Mouse (Mus musculus) heart, embryonic 16.5 days (tissue): Measurements from ENCODE around the gene Gm42791. TPM values are rescaled to one million over a fixed set of nuclear protein-coding genes. Genes with fewer than 3 reads are reported as not detected.

Experiments
- ATAC-seq: fragments of 200-750 bp; cut with Nextera tagmentation; replicated peaks from 2 replicates; pipeline ENCODE4 v1.8.0; 2017; ENCODE audit warnings: moderate number of reproducible peaks; ENCODE audit not compliant: insufficient read depth, low FRiP score; ENCODE audit errors: extremely low read depth
- H3K27ac ChIP-seq: fragments of 300-500 bp; sonication (generic); 2 replicates; pipeline ENCODE4 v1.5.1; 2014; ENCODE audit warnings: mild to moderate bottlenecking, low read length, control low read depth, moderate library complexity
- H3K27me3 ChIP-seq: fragments of 300-500 bp; sonication (generic); 2 replicates; pipeline ENCODE4 v1.6.1; 2014; ENCODE audit warnings: low read length, mixed read lengths; ENCODE audit not compliant: control insufficient read depth, insufficient read depth
- H3K36me3 ChIP-seq: fragments of 300-500 bp; sonication (generic); 2 replicates; pipeline ENCODE4 v1.6.1; 2014; ENCODE audit not compliant: control insufficient read depth, insufficient read depth
- H3K4me1 ChIP-seq: fragments of 300-500 bp; sonication (generic); 2 replicates; pipeline ENCODE4 v1.6.1; 2014; ENCODE audit warnings: low read length, mixed read lengths; ENCODE audit not compliant: control insufficient read depth, insufficient read depth
- H3K4me2 ChIP-seq: fragments of 300-500 bp; sonication (generic); 2 replicates; pipeline ENCODE4 v1.6.1; 2014; ENCODE audit warnings: low read depth, mild to moderate bottlenecking, control low read depth, low read length
- H3K4me3 ChIP-seq: fragments of 300-500 bp; sonication (generic); 2 replicates; pipeline ENCODE4 v1.5.1; 2014; ENCODE audit warnings: mild to moderate bottlenecking, control low read depth, low read length
- H3K9ac ChIP-seq: fragments of 300-500 bp; sonication (generic); 2 replicates; pipeline ENCODE4 v1.6.1; 2014; ENCODE audit warnings: low read length, control low read depth
- H3K9me3 ChIP-seq: fragments of 300-500 bp; sonication (generic); replicated peaks from 2 replicates; pipeline ENCODE4 v1.6.1; 2016; ENCODE audit warnings: low read length; ENCODE audit not compliant: control insufficient read depth
- WGBS: fragments of 180-500 bp; shearing (Covaris S2); extraction: QIAGEN DNeasy Blood & Tissue Kit; methylation state at CpG from one replicate; pipeline ENCODE4 v1.1.7; 2014; 5-methylcytosine and 5-hydroxymethylcytosine counted together
- polyA plus RNA-seq: library from polyadenylated mRNA; unstranded; fragments of >200 nt; fragmentation: Nextera tagmentation; extraction: Ambion mirVana; gene quantifications from 2 replicates; pipeline ENCODE4 v1.2.1, GENCODE M21; 2015

The Gm42791 gene
- polyA plus RNA-seq, 1 experiment from 2014 or later, result not detected

DNA sequence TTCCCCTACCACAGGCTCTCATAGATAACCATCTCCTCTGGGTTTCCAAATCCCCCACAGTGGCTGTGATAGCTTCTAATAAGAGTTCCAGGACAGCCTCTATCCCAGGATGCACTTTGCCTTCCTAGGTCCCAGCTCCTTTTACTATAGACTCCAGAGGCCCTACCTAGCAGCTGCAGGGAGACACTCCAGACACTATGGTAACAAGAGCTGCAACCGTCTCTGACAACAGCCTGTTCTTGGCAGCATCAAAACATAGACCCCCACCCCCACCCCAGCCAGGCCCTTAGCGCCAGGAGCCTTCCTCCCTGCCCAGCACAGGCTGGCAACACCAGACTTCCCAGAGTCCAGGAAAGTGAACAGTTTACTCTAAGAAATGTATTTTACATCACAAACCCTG lies 8.2 kb upstream of the Gm42791 start:
- Histone ChIP-seq H3K27me3 (no peaks in the 10 kb centered on the region), H3K36me3 (no peaks in the 10 kb centered on the region), H3K9ac (no peak overlapping the region), H3K4me3 (no peak overlapping the region), H3K4me1 (peaks cover 16% of the 10 kb centered on the region), H3K9me3 (0 out of 2 replicates have a peak, but pooled peaks cover 4% of the 10 kb centered on the region), H3K27ac (no peak overlapping the region), H3K4me2 (no peak overlapping the region)
- no peak for ATAC-seq
- WGBS, result 34% methylated on average over 2 of the region's 2 CpGs

DNA sequence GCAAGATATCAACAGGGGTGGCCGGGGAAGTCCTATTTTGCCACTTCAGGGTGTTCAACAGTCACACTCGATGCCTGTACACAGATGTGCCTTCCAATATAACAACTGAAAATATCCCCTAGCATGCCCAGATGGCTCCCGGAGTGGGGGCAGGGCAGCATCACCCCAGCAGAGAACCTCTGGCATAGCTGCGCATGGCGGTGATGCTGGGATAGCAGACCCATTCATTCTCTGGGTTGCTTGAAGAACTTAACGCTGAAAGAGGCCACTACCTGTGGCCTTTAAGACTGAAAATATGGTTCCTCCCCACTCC lies 7.8 kb upstream of the Gm42791 start:
- no peak for ATAC-seq
- peaks cover 14% of the 10 kb centered on the region for H3K4me1 ChIP-seq
- H3K36me3 ChIP-seq, result no peaks in the 10 kb centered on the region
- no peak overlapping the region for H3K27ac ChIP-seq
- no peak overlapping the region for H3K4me2 ChIP-seq
- H3K27me3 ChIP-seq, result no peaks in the 10 kb centered on the region
- WGBS, result 72% methylated on average over 6 of the region's 6 CpGs
- H3K4me3 ChIP-seq, result no peak overlapping the region
- H3K9me3 ChIP-seq, result 0 out of 2 replicates have a peak, but pooled peaks cover 4% of the 10 kb centered on the region
- H3K9ac ChIP-seq, result no peak overlapping the region

DNA sequence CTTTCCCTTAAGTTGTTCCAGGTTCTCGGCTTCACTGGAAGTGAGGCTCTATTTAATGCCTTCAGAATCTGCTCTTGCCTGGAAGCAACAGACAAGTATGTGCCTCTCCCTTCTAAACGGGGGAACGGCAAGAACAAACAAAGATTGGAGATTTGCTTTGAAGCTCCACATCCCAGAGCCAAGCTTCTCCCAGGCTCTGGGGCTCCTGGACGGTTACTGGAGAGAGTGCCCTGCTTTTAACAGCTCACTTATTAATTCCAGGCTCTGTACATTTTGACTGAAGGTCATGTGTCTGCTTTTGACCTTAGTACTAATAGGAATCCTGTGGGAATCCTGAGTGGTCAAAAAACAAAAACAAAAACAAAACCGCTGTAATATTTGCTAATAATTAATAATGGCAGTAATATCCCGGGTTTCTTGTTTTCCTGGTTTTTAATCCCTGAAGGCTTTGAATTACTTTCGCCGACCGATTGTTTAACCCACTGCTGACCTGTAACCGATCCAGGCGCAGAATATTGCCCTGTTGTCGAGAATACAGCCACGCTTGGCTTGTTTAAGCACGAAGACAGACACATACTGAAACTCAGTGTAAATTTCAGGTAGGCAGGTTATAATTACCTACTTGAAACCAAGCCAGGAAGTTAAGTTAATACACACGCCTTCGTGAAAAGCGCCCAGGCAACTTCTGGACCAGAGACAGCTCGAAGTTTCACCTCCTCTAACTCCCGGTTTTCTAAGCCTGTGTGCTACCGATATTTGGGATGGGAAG lies 7.3 kb upstream of the Gm42791 start:
- 69% methylated on average over 20 of the region's 20 CpGs for WGBS
- Histone ChIP-seq H3K9ac (no peak overlapping the region), H3K9me3 (0 out of 2 replicates have a peak, but pooled peaks cover 4% of the 10 kb centered on the region), H3K4me3 (no peak overlapping the region), H3K36me3 (no peaks in the 10 kb centered on the region), H3K4me2 (no peak overlapping the region), H3K27ac (no peak overlapping the region), H3K27me3 (no peaks in the 10 kb centered on the region), H3K4me1 (peaks cover 8% of the 10 kb centered on the region)
- no peak for ATAC-seq

DNA sequence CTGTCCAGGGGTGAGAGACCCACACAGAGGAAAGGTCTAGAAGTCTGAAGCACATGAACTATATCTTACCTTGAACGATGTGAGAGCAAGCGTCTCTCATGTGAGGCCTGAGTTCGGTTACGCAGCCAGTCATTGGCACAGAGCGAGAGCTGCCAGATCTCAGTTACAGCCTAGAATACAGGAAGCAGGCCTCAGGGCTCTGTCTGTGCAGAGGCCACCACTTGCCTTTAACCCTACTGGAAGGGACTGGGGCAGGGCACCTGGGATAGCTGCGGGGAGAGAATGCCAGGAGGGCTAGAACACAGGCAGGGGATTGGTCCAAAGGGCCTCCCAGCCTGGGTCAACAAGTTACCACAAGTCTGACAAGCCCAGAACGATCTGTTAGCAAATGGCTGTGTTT lies 4.9 kb upstream of the Gm42791 start:
- H3K4me3 ChIP-seq, result no peak overlapping the region
- peaks cover 9% of the 10 kb centered on the region for H3K4me1 ChIP-seq
- ATAC-seq, result no peak
- H3K9me3 ChIP-seq, result 0 out of 2 replicates have a peak, but pooled peaks cover 4% of the 10 kb centered on the region
- WGBS, result 86% methylated on average over 7 of the region's 7 CpGs
- no peak overlapping the region for H3K27ac ChIP-seq
- no peak overlapping the region for H3K9ac ChIP-seq
- no peaks in the 10 kb centered on the region for H3K27me3 ChIP-seq
- H3K4me2 ChIP-seq, result no peak overlapping the region
- no peaks in the 10 kb centered on the region for H3K36me3 ChIP-seq

DNA sequence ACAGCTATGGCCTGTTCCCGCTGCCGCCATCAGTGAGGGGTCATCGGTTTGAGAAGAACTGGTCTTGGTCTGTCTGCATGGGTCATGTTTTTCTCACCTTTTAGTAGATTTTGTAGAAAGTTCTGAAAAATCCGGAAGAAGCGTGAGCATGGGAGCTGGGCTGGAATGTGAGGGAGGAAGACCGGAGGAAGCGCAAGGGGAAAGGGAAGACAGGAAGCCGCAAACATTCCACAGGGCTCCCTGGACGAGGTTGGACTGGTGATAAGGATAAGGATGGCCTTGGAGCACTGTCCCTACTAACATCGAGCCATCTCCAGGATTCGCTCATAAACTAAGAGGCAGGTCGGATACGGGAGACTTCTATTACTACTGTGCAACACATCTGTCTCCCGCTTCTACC lies 3.6 kb upstream of the Gm42791 start:
- Histone ChIP-seq H3K27me3 (no peaks in the 10 kb centered on the region), H3K4me3 (no peak overlapping the region), H3K4me1 (peaks cover 13% of the 10 kb centered on the region), H3K9me3 (0 out of 2 replicates have a peak, but pooled peaks cover 4% of the 10 kb centered on the region), H3K9ac (no peak overlapping the region), H3K27ac (no peak overlapping the region), H3K4me2 (no peak overlapping the region), H3K36me3 (no peaks in the 10 kb centered on the region)
- no peak for ATAC-seq
- WGBS, result 60% methylated on average over 14 of the region's 14 CpGs

- H3K4me2 ChIP-seq, result no peak overlapping the region
- H3K27ac ChIP-seq, result no peak overlapping the region
- no peak for ATAC-seq
- WGBS, result 62% methylated on average over 4 of the region's 4 CpGs
- H3K9me3 ChIP-seq, result 0 out of 2 replicates have a peak, but pooled peaks cover 4% of the 10 kb centered on the region
- H3K27me3 ChIP-seq, result no peaks in the 10 kb centered on the region
- no peaks in the 10 kb centered on the region for H3K36me3 ChIP-seq
- peaks cover 13% of the 10 kb centered on the region for H3K4me1 ChIP-seq
- H3K4me3 ChIP-seq, result no peak overlapping the region
- no peak overlapping the region for H3K9ac ChIP-seq
Measured at GRCm38 (mm10) chr5:148996709-148997037, 1.7 kb upstream of the Gm42791 start.

GRCm38 (mm10) chr5:148995962-148996708 lies 1.2 kb upstream of the Gm42791 start:
- Histone ChIP-seq H3K4me1 (peaks cover 13% of the 10 kb centered on the region), H3K9me3 (0 out of 2 replicates have a peak, but pooled peaks cover 3% of the 10 kb centered on the region), H3K4me3 (no peak overlapping the region), H3K4me2 (no peak overlapping the region), H3K27me3 (no peaks in the 10 kb centered on the region), H3K9ac (no peak overlapping the region), H3K36me3 (no peaks in the 10 kb centered on the region), H3K27ac (peak overlapping the region; percentile 10; the same call in 1 of the 2 replicates)
- no peak for ATAC-seq
- WGBS, result 62% methylated on average over 9 of the region's 9 CpGs

DNA sequence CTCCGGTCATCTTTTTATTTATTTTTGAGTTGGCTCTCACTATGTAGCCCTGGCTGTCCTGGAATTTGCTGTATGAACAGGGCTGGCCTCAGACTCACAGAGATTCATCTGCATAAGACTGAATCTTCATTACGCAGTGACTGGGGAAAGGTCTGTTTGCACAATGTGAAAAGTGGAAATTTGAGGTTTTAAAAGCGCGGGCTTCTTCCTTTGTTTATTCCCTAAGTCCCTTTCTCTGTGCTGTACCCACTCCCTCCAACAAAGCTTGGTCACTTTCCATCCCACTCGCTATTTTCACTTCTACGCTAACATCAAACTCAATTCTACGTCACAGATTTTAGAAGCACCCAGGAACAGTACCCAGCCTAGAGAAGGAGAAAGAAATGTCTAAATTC lies 639 bp downstream of the Gm42791 start:
- ATAC-seq, result no peak
- peak overlapping the region; percentile 80 for H3K9ac ChIP-seq
- H3K27ac ChIP-seq, result peak overlapping the region; percentile 89
- peak overlapping the region; percentile 84 for H3K4me2 ChIP-seq
- no peaks in the 10 kb centered on the region for H3K36me3 ChIP-seq
- peaks cover 19% of the 10 kb centered on the region for H3K4me1 ChIP-seq
- peaks cover 2% of the 10 kb centered on the region; the same call in 1 of the 2 replicates for H3K9me3 ChIP-seq
- no peaks in the 10 kb centered on the region for H3K27me3 ChIP-seq
- 53% methylated on average over 7 of the region's 7 CpGs for WGBS
- peak overlapping the region; percentile 63 for H3K4me3 ChIP-seq

- Histone ChIP-seq H3K4me1 (peaks cover 19% of the 10 kb centered on the region), H3K9ac (no peak overlapping the region), H3K27ac (no peak overlapping the region), H3K36me3 (no peaks in the 10 kb centered on the region), H3K9me3 (peaks cover 7% of the 10 kb centered on the region), H3K4me3 (no peak overlapping the region), H3K4me2 (no peak overlapping the region), H3K27me3 (no peaks in the 10 kb centered on the region)
- 96% methylated on average over 11 of the region's 11 CpGs for WGBS
- no peak for ATAC-seq
Measured at GRCm38 (mm10) chr5:148992598-148992997, 2.3 kb downstream of the Gm42791 start.
